Mouse (Mus musculus) C3H10T1/2 (cell line): ENCODE data around the gene Gsdmc3. TPM values are rescaled to one million over a fixed set of nuclear protein-coding genes. Genes with fewer than 3 reads are reported as not detected.

Source experiments
- polyA plus RNA-seq, 2 experiments: library from polyadenylated mRNA; unstranded; fragments of >200 nt; fragmentation: generic; extraction: Trizol; gene quantifications; one replicate each; pipeline ENCODE4 v1.2.1; 2012; ENCODE audit warnings: missing spikeins in 2 of 2

Gsdmc3 gene
- not detected for polyA plus RNA-seq

GRCm38 (mm10) chr15:63878458-63878857 lies at the start of gene Gsdmc3:
Gene Gsdmc3, minus strand, starts transcription at chr15:63878558.

GRCm38 (mm10) chr15:63912197-63912596 lies 33.8 kb upstream of the Gsdmc3 start, which contains the start of gene Gsdmc4:
Gene Gsdmc4, minus strand, starts transcription at chr15:63912297.

Other genes starting within 250 kb of the Gsdmc3 start
- gene Gsdmc2, start 33.4 kb downstream of the Gsdmc3 start, polyA plus RNA-seq = not detected
- gene Gsdmc4, start 33.7 kb upstream of the Gsdmc3 start, polyA plus RNA-seq = under 1 TPM; 0.01 to 0.02 TPM
- 10 to 100 TPM in 1 of 2 experiments, 1 to 10 TPM in 1; 2.3 to 11.6 TPM for gene Fam49b, start 181.9 kb upstream of the Gsdmc3 start, polyA plus RNA-seq